Mouse (Mus musculus): ENCODE data around the gene Piezo1.

Piezo1 gene

GRCm38 (mm10) chr8:122497016-122497734, 54.0 kb downstream of the Piezo1 start:
- no peak for DNase-seq (ENCODE audit: low read depth, low spot score)

DNA sequence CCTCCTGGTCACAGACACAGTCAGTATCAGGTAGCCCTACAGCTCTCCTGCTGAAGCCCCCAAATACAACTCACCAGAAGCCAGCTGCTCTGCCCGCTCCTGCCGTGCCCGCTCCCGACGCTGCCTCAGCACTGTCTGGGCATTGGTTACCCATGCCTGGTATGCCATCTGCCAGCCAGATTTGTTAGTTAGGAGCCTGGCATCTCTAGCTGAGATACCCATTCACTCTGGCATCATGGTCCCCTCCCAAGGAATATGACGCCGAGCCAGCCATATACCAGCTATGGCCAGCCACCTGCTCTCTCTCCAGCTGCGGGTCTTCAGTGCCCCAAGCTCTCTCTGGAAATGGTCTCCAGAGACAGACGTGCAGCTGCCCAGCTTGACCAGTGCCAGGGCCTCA, 62.7 kb downstream of the Piezo1 start:
- no peak for DNase-seq (ENCODE audit: low read depth, low spot score)

DNA sequence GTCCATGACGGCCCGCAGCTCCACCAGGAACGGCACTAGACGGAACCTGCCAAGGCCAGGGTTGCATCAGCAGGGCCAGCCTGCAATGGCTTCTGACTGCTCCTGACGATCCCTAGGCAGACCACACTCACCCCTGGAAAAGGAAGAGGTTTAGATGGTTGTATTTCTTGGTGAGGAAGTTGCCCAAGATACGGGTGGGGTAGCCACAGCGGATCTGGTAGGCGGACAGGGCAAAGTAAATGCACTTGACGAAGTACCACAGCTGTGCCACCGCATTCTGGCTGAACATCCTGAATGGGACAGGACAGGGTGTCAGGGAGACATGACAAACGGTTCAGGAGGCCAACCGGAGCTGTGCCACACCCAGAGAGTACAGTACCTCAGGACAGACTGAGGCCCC, 66.3 kb downstream of the Piezo1 start:
- DNase-seq (ENCODE audit: low read depth, low spot score), result no peak

GRCm38 (mm10) chr8:122483877-122484276, 67.3 kb downstream of the Piezo1 start:
- DNase-seq (ENCODE audit: low read depth, low spot score), result no peak

GRCm38 (mm10) chr8:122482448-122482847, 68.7 kb downstream of the Piezo1 start:
- no peak for DNase-seq (ENCODE audit: low read depth, low spot score)

DNA sequence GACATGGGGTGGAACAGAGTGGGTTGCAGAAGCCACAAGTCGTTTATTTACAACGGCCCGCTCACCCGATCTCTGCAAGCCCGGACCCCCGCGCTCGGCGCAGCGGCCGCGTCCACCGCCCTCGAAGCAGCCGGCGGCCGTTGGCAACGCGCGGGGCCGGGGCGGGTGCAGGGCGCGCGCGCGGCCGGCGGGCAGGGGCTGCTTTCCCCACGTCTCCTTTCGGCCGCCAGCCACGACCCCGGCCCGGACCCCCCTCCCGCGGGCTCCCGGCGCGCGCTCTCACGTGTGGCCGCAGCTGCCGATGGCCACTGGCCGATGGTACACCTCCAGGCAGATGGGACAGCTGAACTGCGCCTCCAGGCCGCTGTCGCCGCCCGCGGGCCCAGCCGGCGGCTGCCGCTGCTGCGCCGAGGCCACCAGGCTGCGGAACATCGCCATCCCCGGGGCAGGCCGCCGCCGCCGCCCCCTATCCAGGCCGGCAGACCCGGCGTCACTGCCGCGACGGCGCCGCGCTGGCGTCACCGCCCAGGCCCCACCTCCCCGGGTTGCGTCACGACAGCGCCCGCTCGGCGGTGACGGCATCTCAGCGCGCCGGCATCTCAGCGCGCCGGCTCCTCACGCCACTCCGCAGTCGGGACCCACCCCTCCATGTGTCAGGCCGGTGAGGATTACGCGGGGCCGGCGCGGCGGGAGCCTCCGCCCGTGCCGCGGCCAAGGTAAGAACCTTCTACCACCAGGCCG, 75.4 kb downstream of the Piezo1 start, which contains the start of the genes Rnf166 and Ctu2:
TSS of gene Rnf166 (minus strand) at position 485 of the 741 bp plus-strand sequence.
TSS of gene Ctu2 (plus strand) at position 564 of the 741 bp plus-strand sequence.
- DNase-seq (ENCODE audit: low read depth, low spot score), result peak; percentile 93

- DNase-seq (ENCODE audit: low read depth, low spot score), result no peak
These were observed 76.1 kb downstream of the Piezo1 start for GRCm38 (mm10) chr8:122474951-122475560.

GRCm38 (mm10) chr8:122473911-122474421, 77.2 kb downstream of the Piezo1 start:
- no peak for DNase-seq (ENCODE audit: low read depth, low spot score)

- DNase-seq (ENCODE audit: low read depth, low spot score), result no peak
These were observed 80.4 kb downstream of the Piezo1 start for GRCm38 (mm10) chr8:122470691-122471090.

- DNase-seq (ENCODE audit: low read depth, low spot score), result no peak
These were observed 81.2 kb downstream of the Piezo1 start for GRCm38 (mm10) chr8:122469965-122470364.

DNA sequence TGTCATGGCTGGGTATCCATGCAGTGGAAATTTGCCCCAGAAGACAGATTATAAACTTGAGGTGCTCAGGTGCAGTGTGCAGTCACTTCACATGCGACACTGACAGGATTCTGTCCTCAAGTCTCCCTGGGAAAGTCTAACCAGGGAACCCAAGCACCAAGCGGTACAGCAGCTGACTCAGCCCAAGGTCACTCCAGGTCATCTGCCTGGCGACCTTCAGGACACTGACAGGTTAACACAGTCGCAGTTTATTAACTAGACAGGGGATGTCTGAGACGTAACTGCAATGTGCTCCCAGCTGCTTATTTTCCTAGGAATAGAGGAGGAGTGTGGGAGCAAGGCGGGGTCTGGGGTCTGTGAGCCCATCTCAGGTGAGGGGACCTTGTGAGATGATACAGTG, 81.7 kb downstream of the Piezo1 start:
- no peak for DNase-seq (ENCODE audit: low read depth, low spot score)

- DNase-seq (ENCODE audit: low read depth, low spot score), result no peak
These were observed 83.3 kb downstream of the Piezo1 start for GRCm38 (mm10) chr8:122467816-122468215.

- DNase-seq (ENCODE audit: low read depth, low spot score), result no peak
These were observed 86.1 kb downstream of the Piezo1 start for GRCm38 (mm10) chr8:122464985-122465384.

DNA sequence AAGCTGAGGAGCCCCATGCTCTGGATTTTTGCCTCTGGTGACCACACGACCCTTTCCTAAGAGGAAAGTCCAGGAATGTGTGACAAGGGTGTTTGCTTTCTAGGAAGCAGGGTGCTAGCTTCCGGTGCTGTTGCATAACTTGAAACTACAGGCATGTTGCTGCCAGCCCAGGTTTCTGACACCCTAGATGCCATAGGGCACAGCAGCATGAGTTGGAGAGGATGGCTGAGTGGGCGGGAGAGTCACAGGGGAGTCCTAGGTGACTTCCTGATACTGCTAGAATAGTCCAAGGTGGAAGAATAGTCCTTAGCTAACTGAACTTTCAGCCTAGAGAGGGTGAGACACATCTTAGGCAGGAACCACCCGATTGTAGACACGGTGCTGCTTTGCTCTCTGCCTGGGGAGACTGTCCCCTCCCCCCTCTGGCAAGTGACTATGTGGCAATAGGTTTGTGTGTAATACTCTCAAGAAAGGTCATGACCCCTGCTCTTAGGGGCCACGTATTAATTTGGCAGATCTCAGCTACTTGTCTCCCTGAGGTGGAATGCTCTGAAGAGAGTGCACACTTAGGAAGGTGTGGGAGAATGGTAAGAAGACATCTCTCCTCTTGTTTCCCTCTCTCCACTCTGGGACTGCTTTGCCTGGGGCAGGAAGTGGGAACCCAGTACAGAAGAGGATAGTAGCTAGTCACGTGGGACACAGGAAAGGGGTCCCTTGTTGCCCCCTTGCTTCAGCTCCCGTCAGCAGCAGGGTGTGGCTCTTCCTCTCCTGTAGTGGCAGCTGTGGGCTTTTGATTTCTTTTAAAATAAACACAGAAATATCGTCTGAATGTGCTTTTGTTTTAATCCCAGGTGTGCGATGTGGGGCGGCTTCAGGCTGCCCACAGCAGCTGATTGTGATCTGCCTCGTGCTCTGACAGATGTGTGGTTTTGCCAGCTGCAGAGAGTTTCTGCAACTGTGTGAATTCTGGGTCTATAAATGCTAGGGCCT, 87.2 kb downstream of the Piezo1 start:
- DNase-seq (ENCODE audit: low read depth, low spot score), result no peak

- DNase-seq (ENCODE audit: low read depth, low spot score), result no peak
These were observed 88.6 kb downstream of the Piezo1 start for GRCm38 (mm10) chr8:122462510-122462909.

GRCm38 (mm10) chr8:122461473-122462148, 89.5 kb downstream of the Piezo1 start:
- DNase-seq (ENCODE audit: low read depth, low spot score), result no peak

DNA sequence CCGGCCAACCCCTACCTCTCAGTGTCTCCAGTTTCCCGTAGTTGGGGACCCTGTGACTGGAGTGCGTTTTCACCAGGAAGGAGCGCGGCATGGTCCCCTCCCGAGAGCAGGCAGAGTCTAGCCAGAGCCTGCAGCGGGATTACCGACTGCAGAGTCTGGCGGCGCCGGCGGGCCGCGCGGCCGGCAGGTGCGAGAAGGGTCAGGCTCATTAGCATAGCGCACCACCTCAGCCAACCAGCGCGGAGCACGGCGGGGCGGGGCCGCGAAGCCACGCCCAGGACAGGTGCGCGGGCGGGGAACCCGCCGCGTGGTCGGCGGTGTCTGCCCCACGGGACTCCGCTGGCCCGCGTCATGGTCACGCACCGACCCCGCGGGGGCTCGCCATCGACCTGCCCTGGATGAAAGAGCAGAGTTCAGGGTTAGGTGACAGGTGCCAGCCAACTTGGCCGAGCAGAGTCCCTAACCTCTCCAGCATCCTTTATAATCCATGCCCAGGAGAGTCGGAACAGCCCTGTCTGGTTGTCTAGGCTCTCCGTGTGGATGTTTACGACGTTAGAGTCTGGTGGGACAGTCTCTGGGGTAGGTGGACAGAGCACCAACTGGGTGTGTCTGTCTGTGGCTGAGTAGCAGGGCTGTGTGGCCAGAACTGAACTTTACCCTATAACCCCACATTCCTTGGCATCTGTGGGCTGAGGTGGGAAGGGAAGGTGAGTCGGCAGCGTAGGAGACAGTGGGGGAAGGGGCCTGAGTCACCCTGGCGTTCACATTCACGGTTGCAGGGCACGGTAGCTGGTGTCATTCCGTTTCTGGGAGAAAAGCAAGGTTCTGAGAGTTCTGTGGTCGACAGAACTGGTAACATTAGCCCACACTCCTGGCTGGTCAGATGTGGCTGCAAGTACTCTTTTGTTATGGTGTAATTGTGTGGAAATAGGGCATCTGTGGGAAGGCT, 90.3 kb downstream of the Piezo1 start, which contains the start of gene Snai3:
TSS of gene Snai3 (minus strand) at position 210 of the 949 bp plus-strand sequence.
- peak; percentile 43 for DNase-seq (ENCODE audit: low read depth, low spot score)

DNA sequence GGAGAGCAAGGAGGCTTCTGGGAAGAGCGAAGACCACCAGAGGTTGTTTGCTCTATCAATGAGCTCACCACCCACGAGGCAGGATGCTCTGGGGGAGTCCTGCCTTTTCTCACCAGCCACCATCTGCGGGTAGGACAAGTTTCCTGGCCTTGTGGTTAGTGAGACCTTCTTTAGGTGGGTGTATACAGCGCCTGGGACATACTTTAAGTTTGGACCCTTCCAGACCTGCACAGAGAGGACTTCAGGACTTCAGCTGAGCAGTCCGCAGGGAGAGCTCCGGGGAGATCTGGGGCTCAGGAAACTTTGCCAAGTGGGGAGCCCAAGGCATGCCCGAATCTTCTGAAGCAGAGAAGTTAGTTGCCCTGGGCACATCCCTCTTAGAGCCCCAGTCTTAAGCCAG, 91.1 kb downstream of the Piezo1 start:
- DNase-seq (ENCODE audit: low read depth, low spot score), result no peak

- DNase-seq (ENCODE audit: low read depth, low spot score), result no peak
These were observed 91.8 kb downstream of the Piezo1 start for GRCm38 (mm10) chr8:122459218-122459900.
